Mouse (Mus musculus): Measurements from ENCODE around the gene Grcc10. TPM values are rescaled to one million over a fixed set of nuclear protein-coding genes. Genes with fewer than 3 reads are reported as not detected.

Gene Grcc10
- polyA plus RNA-seq, 1 experiment = 143 TPM

GRCm38 (mm10) chr6:124722876-124723473, 18.2 kb downstream of the Grcc10 start:
- TF ChIP-seq CTCF (IDR thresholded peaks at IDR 0.05; ENCODE audit: extremely low read depth, insufficient read length, insufficient replicate concordance, low read depth, low read length) (no peak), POLR2A (IDR thresholded peaks at IDR 0.05; ENCODE audit: low read depth, low read length) (no peak)
- Histone ChIP-seq H3K36me3 (ENCODE audit: control insufficient read depth, insufficient read depth, low read length) (peaks cover 17% of the 10 kb centered on the region; the same call in 1 of the 2 replicates), H3K27me3 (ENCODE audit: control insufficient read depth, insufficient read depth, low read length) (no peaks in the 10 kb centered on the region), H3K4me1 (ENCODE audit: control insufficient read depth, insufficient read depth, insufficient read length, low read length) (peaks cover 25% of the 10 kb centered on the region), H3K4me3 (ENCODE audit: low read depth, low read length) (0 out of 2 replicates have a peak overlapping the region, but pooled peaks have one; percentile 7), H3K27ac (ENCODE audit: insufficient read depth, low read depth, low read length) (peak overlapping the region; percentile 59)
- WGBS = 82% methylated on average over 6 of the region's 6 CpGs

- 18% methylated on average over 11 of the region's 11 CpGs for WGBS
- Histone ChIP-seq H3K4me3 (ENCODE audit: low read depth, low read length) (peak overlapping the region; percentile 45), H3K27ac (ENCODE audit: insufficient read depth, low read depth, low read length) (peak overlapping the region; percentile 89), H3K4me1 (ENCODE audit: control insufficient read depth, insufficient read depth, insufficient read length, low read length) (peaks cover 23% of the 10 kb centered on the region), H3K27me3 (ENCODE audit: control insufficient read depth, insufficient read depth, low read length) (no peaks in the 10 kb centered on the region), H3K36me3 (ENCODE audit: control insufficient read depth, insufficient read depth, low read length) (peaks cover 22% of the 10 kb centered on the region)
- no peak for TF ChIP-seq CTCF (IDR thresholded peaks at IDR 0.05; ENCODE audit: extremely low read depth, insufficient read length, insufficient replicate concordance, low read depth, low read length)
- TF ChIP-seq POLR2A (IDR thresholded peaks at IDR 0.05; ENCODE audit: low read depth, low read length) = no peak; the same call in none of the 2 replicates
These were observed 20.3 kb downstream of the Grcc10 start for GRCm38 (mm10) chr6:124720904-124721303.

GRCm38 (mm10) chr6:124719354-124719978, 21.7 kb downstream of the Grcc10 start:
- Histone ChIP-seq H3K36me3 (ENCODE audit: control insufficient read depth, insufficient read depth, low read length) (peaks cover 26% of the 10 kb centered on the region), H3K27me3 (ENCODE audit: control insufficient read depth, insufficient read depth, low read length) (no peaks in the 10 kb centered on the region), H3K4me1 (ENCODE audit: control insufficient read depth, insufficient read depth, insufficient read length, low read length) (peaks cover 28% of the 10 kb centered on the region), H3K4me3 (ENCODE audit: low read depth, low read length) (peak overlapping the region; percentile 84), H3K27ac (ENCODE audit: insufficient read depth, low read depth, low read length) (peak overlapping the region; percentile 89)
- TF ChIP-seq POLR2A (IDR thresholded peaks at IDR 0.05; ENCODE audit: low read depth, low read length) (no peak), CTCF (IDR thresholded peaks at IDR 0.05; ENCODE audit: extremely low read depth, insufficient read length, insufficient replicate concordance, low read depth, low read length) (no peak)
- WGBS = 19% methylated on average over 7 of the region's 7 CpGs

DNA sequence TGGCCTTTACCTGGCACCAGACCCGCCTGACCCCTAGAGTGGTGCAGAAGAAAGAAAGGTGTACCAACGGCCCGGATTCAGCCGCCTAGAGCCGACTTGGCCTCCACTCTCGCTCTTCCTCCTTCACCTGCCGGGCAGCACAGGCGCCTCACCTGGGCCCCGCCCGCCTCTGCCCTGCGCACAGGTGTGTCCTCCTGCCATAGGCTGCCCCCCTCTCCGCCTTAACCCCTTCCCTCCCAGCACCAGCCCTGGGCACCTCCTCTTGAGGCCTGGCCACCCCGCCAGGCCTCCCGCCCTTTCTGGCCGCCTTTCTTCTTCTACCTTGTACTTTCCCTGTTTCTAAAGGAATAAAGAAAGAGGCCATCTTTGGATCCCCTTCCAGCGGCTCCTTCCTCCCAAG, 22.5 kb downstream of the Grcc10 start:
- Histone ChIP-seq H3K27ac (ENCODE audit: insufficient read depth, low read depth, low read length) (peak overlapping the region; percentile 95), H3K4me1 (ENCODE audit: control insufficient read depth, insufficient read depth, insufficient read length, low read length) (peaks cover 30% of the 10 kb centered on the region), H3K36me3 (ENCODE audit: control insufficient read depth, insufficient read depth, low read length) (peaks cover 27% of the 10 kb centered on the region), H3K27me3 (ENCODE audit: control insufficient read depth, insufficient read depth, low read length) (no peaks in the 10 kb centered on the region), H3K4me3 (ENCODE audit: low read depth, low read length) (peak overlapping the region; percentile 84)
- 29% methylated on average over 16 of the region's 16 CpGs for WGBS
- TF ChIP-seq POLR2A (IDR thresholded peaks at IDR 0.05; ENCODE audit: low read depth, low read length) (peak; percentile 92), CTCF (IDR thresholded peaks at IDR 0.05; ENCODE audit: extremely low read depth, insufficient read length, insufficient replicate concordance, low read depth, low read length) (no peak)

GRCm38 (mm10) chr6:124717968-124718367, 23.2 kb downstream of the Grcc10 start:
- Histone ChIP-seq H3K4me3 (ENCODE audit: low read depth, low read length) (peak overlapping the region; percentile 84), H3K4me1 (ENCODE audit: control insufficient read depth, insufficient read depth, insufficient read length, low read length) (peaks cover 32% of the 10 kb centered on the region), H3K27me3 (ENCODE audit: control insufficient read depth, insufficient read depth, low read length) (no peaks in the 10 kb centered on the region), H3K27ac (ENCODE audit: insufficient read depth, low read depth, low read length) (peak overlapping the region; percentile 95), H3K36me3 (ENCODE audit: control insufficient read depth, insufficient read depth, low read length) (peaks cover 28% of the 10 kb centered on the region)
- 24% methylated on average over 13 of the region's 13 CpGs for WGBS
- TF ChIP-seq CTCF (IDR thresholded peaks at IDR 0.05; ENCODE audit: extremely low read depth, insufficient read length, insufficient replicate concordance, low read depth, low read length) = no peak
- TF ChIP-seq POLR2A (IDR thresholded peaks at IDR 0.05; ENCODE audit: low read depth, low read length) = no peak; the same call in 1 of the 2 replicates

DNA sequence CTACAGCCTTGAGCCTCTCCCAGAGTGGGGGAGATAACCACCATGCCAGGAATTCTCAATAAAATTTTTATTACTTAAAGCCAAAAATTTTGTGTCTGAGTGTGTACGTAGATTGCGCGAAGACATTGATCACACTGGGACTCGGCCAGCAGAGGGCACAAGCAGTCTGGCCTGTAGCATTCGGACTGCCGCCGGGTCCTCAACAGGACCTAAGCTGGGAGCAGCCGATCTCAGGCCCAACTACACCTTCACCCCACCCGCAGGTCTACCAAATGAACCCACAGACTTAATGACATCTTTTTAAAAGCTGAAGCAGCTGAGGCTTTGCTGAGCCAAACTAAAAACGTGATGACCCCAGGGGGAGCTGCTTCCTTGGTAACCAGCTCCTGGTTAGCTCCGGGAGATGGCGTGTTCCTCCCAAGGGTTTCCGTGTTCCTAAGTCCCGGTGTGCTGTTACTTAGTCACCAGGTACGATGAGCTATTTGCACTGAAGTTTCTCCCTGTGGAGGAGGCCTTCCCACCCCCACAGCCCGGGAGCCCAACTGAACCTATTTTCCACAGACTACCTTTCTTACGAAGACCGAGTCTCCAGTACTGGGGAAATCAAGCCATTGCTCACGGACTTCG, 24.2 kb downstream of the Grcc10 start:
- peaks cover 28% of the 10 kb centered on the region for H3K36me3 ChIP-seq (ENCODE audit: control insufficient read depth, insufficient read depth, low read length)
- peak overlapping the region; percentile 95 for H3K27ac ChIP-seq (ENCODE audit: insufficient read depth, low read depth, low read length)
- WGBS = 17% methylated on average over 20 of the region's 20 CpGs
- peak overlapping the region; percentile 84 for H3K4me3 ChIP-seq (ENCODE audit: low read depth, low read length)
- no peak for TF ChIP-seq POLR2A (IDR thresholded peaks at IDR 0.05; ENCODE audit: low read depth, low read length)
- peak; percentile 79; the same call in 1 of the 2 replicates for TF ChIP-seq CTCF (IDR thresholded peaks at IDR 0.05; ENCODE audit: extremely low read depth, insufficient read length, insufficient replicate concordance, low read depth, low read length)
- H3K4me1 ChIP-seq (ENCODE audit: control insufficient read depth, insufficient read depth, insufficient read length, low read length) = peaks cover 31% of the 10 kb centered on the region
- no peaks in the 10 kb centered on the region for H3K27me3 ChIP-seq (ENCODE audit: control insufficient read depth, insufficient read depth, low read length)

GRCm38 (mm10) chr6:124712918-124713317, 28.3 kb downstream of the Grcc10 start:
- WGBS = 5% methylated on average over 11 of the region's 11 CpGs
- Histone ChIP-seq H3K27ac (ENCODE audit: insufficient read depth, low read depth, low read length) (peak overlapping the region; percentile 74), H3K4me1 (ENCODE audit: control insufficient read depth, insufficient read depth, insufficient read length, low read length) (peaks cover 23% of the 10 kb centered on the region), H3K27me3 (ENCODE audit: control insufficient read depth, insufficient read depth, low read length) (no peaks in the 10 kb centered on the region), H3K4me3 (ENCODE audit: low read depth, low read length) (peak overlapping the region; percentile 97), H3K36me3 (ENCODE audit: control insufficient read depth, insufficient read depth, low read length) (peaks cover 28% of the 10 kb centered on the region)
- no peak for TF ChIP-seq CTCF (IDR thresholded peaks at IDR 0.05; ENCODE audit: extremely low read depth, insufficient read length, insufficient replicate concordance, low read depth, low read length)
- no peak for TF ChIP-seq POLR2A (IDR thresholded peaks at IDR 0.05; ENCODE audit: low read depth, low read length)
